Mouse (Mus musculus) adrenal gland, postnatal 14 days (tissue): ENCODE data around the gene Man2b1. TPM values are rescaled to one million over a fixed set of nuclear protein-coding genes. Genes with fewer than 3 reads are reported as not detected.
"Not testable (repeated sequence)": the region's sequence is repeated elsewhere in the genome, so short reads cannot be mapped to it uniquely, and the experiment has no call there.

Source experiments
- DNase-seq: peaks from one replicate; pipeline ENCODE4 v3.0.0; 2021; ENCODE audit warnings: mixed read lengths
- microRNA-seq, 2 experiments: library from miRNA; unstranded; fragments of <30 nt; microRNA quantifications; one replicate each; pipeline ENCODE4 v1.2.0; 2021
- total RNA-seq: library from RNA; stranded (reverse); gene quantifications from 2 replicates; pipeline ENCODE4 v1.2.3, GENCODE M21; 2021

The Man2b1 gene
- total RNA-seq, 1 experiment from 2014 or later: 49.8 TPM

DNA sequence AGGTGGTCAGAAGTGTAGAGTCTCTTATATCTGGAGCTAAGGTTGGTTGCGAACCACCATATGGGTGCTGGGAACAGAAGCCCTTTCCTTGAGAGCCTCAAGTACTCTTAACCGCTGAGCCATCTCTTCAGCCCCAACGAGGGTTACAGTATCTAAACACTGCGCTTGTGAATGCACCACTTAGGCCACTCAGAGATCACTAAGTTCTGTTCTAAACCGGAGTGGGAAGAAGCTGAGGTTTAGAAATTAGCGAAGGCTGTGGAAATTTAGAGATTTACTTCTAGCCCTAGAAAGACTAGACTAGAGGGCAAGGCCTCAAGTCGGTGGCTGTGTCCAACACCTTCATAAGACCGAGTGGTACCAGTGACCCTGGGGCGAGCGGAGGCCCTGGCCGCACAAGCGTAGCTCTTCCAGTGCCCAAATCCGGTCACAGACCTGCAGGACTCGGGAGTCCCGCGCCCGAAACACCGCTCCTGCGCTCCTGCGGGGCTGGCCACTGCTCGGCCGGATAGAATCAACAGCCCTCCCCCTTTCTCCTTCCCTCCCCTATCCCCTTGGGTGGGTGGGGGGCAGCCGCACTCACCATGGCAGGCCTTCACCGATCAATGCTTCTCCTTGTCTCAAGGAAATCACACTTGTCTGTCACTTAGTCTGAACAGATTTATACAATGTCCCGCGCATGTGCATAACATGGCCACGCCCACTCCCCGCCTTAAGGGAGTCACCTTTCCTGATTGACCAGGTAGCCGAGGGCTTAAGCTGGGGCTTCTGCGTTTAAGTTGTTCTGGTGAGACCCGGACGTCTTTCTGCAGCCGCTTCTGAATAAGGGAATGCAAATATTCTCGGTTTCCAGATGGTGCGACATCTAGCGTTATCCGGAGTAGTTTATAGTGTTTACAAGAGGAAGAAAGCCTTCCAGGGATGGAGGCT, 36.2 kb downstream of the Man2b1 start:
- DNase-seq: peak; percentile 87

DNA sequence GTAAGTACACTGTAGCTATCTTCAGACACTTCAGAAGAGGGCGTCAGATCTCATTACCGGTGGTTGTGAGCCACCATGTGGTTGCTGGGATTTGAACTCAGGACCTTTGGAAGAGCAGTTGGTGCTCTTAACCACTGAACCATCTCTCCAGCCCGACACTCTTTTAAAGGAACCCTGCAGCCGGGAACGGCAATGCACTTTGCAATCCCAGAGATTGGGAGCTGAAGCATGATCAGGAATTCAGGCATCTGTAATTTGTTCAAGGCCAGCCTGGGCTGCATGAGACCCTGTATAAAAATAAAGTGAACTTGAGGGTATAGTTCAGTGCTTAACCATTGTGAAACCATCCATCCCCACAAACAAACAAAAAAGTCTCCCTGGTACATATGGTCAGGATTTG, 37.2 kb downstream of the Man2b1 start:
- not testable (repeated sequence) for DNase-seq

DNA sequence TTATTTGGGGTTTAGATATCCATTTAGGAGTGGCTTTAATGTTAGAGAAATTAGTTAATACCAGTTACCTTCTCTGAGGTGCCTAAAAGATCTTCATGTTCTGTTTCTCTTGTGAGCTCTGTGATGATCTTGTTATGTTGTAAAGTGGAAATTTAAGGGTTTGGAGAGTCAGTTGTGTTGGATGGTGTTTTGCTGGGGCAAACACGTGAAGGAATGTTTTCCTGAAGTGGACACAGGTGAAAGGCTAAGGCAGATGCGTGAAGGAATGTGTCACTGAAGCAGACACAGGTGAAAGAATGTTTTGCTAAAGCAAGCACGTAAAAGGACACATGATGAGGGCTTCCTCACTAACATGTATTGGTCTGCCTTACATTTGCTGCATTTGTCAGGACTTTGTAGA, 39.9 kb downstream of the Man2b1 start, which contains the start of gene Zfp791:
Zfp791 (minus strand) TSS at position 101 of the 400 bp plus-strand sequence.
- no peak for DNase-seq

DNA sequence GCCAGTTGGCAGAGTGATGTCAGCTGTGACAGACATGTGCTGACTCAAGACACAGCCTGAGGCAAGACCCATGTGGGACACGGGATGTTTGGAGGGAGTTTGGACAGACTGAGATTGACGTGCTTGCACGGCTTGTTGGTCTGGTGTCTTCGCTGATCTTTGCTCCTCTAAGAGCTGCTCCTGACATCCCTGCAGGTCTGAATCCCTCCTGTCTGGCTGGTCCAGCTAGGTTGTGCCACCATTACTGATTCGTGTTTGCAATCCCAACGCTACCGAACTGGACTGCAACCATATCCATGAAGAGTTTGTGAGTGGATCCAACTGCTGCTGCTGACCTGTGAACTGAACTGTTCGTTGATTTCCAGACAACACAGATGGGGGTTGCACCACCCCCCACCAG, 40.6 kb downstream of the Man2b1 start:
- no peak for DNase-seq

DNA sequence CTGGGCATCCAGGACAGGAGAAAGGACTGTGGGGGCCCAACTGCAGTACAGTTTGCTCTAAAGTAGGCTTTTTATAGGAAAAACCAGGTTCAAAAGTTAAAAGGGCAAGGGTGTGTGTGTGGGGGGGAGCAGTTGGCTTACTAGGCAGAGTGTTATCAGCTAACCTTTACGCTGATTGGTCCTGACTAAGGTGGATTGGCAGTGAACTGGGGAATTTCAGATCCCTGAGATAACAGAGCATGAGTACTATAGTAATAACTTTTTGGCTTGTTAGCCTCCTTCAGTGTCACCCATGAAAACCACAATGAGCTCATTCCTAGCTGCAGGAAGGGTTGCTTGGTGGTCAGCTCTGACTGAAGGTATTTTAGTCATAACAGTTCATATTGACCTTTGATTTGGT, 49.3 kb downstream of the Man2b1 start:
- DNase-seq: peak; percentile 27

DNA sequence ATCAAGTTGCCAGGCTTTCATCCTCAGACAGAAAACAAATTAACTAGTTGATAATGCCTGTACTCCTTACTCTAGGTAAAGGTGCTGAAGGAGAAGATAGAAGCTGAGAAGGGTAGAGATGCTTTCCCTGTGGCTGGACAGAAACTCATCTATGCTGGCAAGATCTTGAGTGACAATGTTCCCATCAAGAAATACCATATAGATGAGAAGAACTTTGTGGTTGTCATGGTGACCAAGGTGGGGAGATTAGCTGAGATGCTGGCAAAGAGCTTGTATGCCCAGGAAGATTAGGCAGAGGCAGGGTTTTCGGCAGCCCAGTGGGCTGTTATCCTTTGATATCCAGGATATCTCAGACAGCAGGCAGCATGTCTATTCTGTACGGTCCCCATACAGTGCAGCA, 52.6 kb downstream of the Man2b1 start:
- not testable (repeated sequence) for DNase-seq

DNA sequence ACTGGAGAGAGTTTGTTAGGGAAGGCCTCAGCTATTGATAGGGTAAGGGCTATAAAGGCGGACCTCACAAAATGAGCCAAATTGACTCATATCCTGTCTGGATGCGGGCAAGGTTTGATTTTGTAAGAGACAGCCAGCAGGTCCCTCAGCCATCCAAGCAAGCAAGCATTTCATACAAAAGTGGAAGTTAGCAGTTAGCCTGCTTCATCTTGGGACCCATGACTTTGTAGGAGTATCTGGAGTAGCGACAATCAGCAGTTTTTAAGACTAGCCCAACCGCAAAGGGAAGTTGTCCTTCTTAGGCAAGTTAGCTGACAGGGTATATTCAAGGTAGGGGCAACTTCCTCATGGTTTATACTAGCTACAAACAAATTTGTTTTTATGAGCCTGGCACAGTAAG, 59.4 kb downstream of the Man2b1 start:
- DNase-seq: no peak

Small RNA genes lying within 50 kb of the gene (microRNA-seq; reads per million reads assigned to microRNA genes)
- gene Gm23388 (0.38 to 0.43 reads per million in 2 experiments), gene Mir7070 (0 to 1.3 reads per million in 2 experiments)

Other genes starting within 250 kb of the Man2b1 start
- gene Rad23a, start 242.6 kb upstream of the Man2b1 start, total RNA-seq: 108 TPM in 2 replicates
- 521 and 554 TPM in 2 replicates for gene Calr, start 236.3 kb upstream of the Man2b1 start, total RNA-seq
- 55.2 and 63.4 TPM in 2 replicates for gene Farsa, start 226.3 kb upstream of the Man2b1 start, total RNA-seq
- 17.4 and 17.6 TPM in 2 replicates for gene Syce2, start 211.2 kb upstream of the Man2b1 start, total RNA-seq
- gene Gcdh, start 189.3 kb upstream of the Man2b1 start, total RNA-seq: 55.4 and 84.8 TPM in 2 replicates
- 0.56 and 5.1 TPM in 2 replicates for gene Klf1, start 181.3 kb upstream of the Man2b1 start, total RNA-seq
- gene Dnase2a, start 174.7 kb upstream of the Man2b1 start, total RNA-seq: 8.3 and 11.0 TPM in 2 replicates
- gene Mast1, start 145.9 kb upstream of the Man2b1 start, total RNA-seq: 1.2 and 3.1 TPM in 2 replicates
- not detected in 2 replicates for gene Rtbdn, start 136.3 kb upstream of the Man2b1 start, total RNA-seq
- 2.1 TPM in 1 of 2 replicates, not detected in the other for gene Gm49661, start 113.8 kb upstream of the Man2b1 start, total RNA-seq
- gene Prdx2, start 113.7 kb upstream of the Man2b1 start, total RNA-seq: 532 and 572 TPM in 2 replicates
- 88.3 and 96.4 TPM in 2 replicates for gene Rnaseh2a, start 113.5 kb upstream of the Man2b1 start, total RNA-seq
- 58.3 and 211 TPM in 2 replicates for gene Junb, start 104.6 kb upstream of the Man2b1 start, total RNA-seq
- gene Hook2, start 92.7 kb upstream of the Man2b1 start, total RNA-seq: 5.8 and 6.9 TPM in 2 replicates
- not detected in 2 replicates for gene Best2, start 68.7 kb upstream of the Man2b1 start, total RNA-seq
- 91.4 and 94.7 TPM in 2 replicates for gene Asna1, start 58.0 kb upstream of the Man2b1 start, total RNA-seq
- gene Trir, start 56.4 kb upstream of the Man2b1 start, total RNA-seq: 154 and 161 TPM in 2 replicates
- 65.9 and 67.8 TPM in 2 replicates for gene Tnpo2, start 46.4 kb upstream of the Man2b1 start, total RNA-seq
- gene Fbxw9, start 23.2 kb upstream of the Man2b1 start, total RNA-seq: 18.0 and 18.4 TPM in 2 replicates
- not detected in 2 replicates for gene Gm5741, start 15.3 kb upstream of the Man2b1 start, total RNA-seq
- gene Dhps, start 11.5 kb upstream of the Man2b1 start, total RNA-seq: 28.7 and 40.6 TPM in 2 replicates
- gene Wdr83os, start 2.5 kb upstream of the Man2b1 start, total RNA-seq: 68.3 and 70.3 TPM in 2 replicates
- 30.0 and 30.9 TPM in 2 replicates for gene Wdr83, start 2.0 kb upstream of the Man2b1 start, total RNA-seq
- 2.0 and 2.8 TPM in 2 replicates for gene Zfp791, start 39.8 kb downstream of the Man2b1 start, total RNA-seq
- gene Cks1brt, start 68.7 kb downstream of the Man2b1 start, total RNA-seq: not detected in 2 replicates
- gene Olfr371, start 142.7 kb downstream of the Man2b1 start, total RNA-seq: not detected in 2 replicates
- 26.5 and 29.3 TPM in 2 replicates for gene Orc6, start 216.4 kb downstream of the Man2b1 start, total RNA-seq
- gene Vps35, start 216.5 kb downstream of the Man2b1 start, total RNA-seq: 83.8 and 84.2 TPM in 2 replicates